In genomic region chr11:104114690-104115089, GRCm38 (mm10) we compare ENCODE assay signal across 8 mouse cellular contexts. TPM values are rescaled to one million over a fixed set of nuclear protein-coding genes. Genes with fewer than 3 reads are reported as not detected.
DNase-seq lines count a peak whose midpoint lies in the region; ATAC-seq lines count a peak whose summit lies in the region.
"Had no signal": no experiment of that assay in that cellular context is flagged by ENCODE, and none has a peak within 500 bp of the region (broad histone marks: within the 10 kb centered on the region; RNA-seq: fewer than 3 reads in every experiment).

No protein-coding gene starts in this region.

- no peaks in the 10 kb centered on the region for H3K4me1 ChIP-seq in forebrain, embryonic 14.5 days (ENCODE audit: control insufficient read depth, insufficient read depth, low read length)

- H3K27ac ChIP-seq in forebrain, embryonic 14.5 days (ENCODE audit: low read depth, low read length): no peak overlapping the region

- no peak overlapping the region for H3K4me3 ChIP-seq in forebrain, embryonic 14.5 days (ENCODE audit: low read depth, low read length)

- intact Hi-C loops in heart, postnatal 36 days (cut with DNase I): no loop called here

- no peaks in the 10 kb centered on the region for H3K36me3 ChIP-seq in forebrain, embryonic 14.5 days (ENCODE audit: control insufficient read depth, insufficient read depth, low read length)
- no peaks in the 10 kb centered on the region for H3K36me3 ChIP-seq in splenic B cell, adult 2 months (ENCODE audit: control insufficient read depth, insufficient read depth, low read length, poor library complexity, severe bottlenecking)

- peak; percentile 98 for DNase-seq in ES-CJ7 (ENCODE audit: low read depth, low spot score)
- DNase-seq in adrenal gland, adult 18-20 months (ENCODE audit: low spot score in 2 of 2): peak; percentile 66 to 76
- peak; percentile 66 for DNase-seq in forebrain, embryonic 14.5 days (ENCODE audit: low spot score)
- DNase-seq in heart, postnatal 36 days: peak; percentile 35 to 47
- DNase-seq in kidney, postnatal 36 days: peak; percentile 84 to 88
- DNase-seq in lung, postnatal 36 days: peak; percentile 39
- DNase-seq in splenic B cell, adult 2 months (ENCODE audit: low read depth, low spot score): peak; percentile 43

- H3K27me3 ChIP-seq in forebrain, embryonic 14.5 days (replicated peaks; ENCODE audit: control insufficient read depth, insufficient read depth, low read length): no peaks in the 10 kb centered on the region
- no peaks in the 10 kb centered on the region for H3K27me3 ChIP-seq in splenic B cell, adult 2 months (ENCODE audit: control insufficient read depth, insufficient read depth, low read length, poor library complexity, severe bottlenecking)

- ATAC-seq in forebrain, embryonic 14.5 days: peak; percentile 72

- H3K4me2 ChIP-seq in forebrain, embryonic 14.5 days (ENCODE audit: low read length): no peak overlapping the region

- H3K9ac ChIP-seq in forebrain, embryonic 14.5 days (ENCODE audit: low read length): no peak overlapping the region

- H3K9me3 ChIP-seq in forebrain, embryonic 14.5 days (replicated peaks; ENCODE audit: control insufficient read depth, low read length): no peaks in the 10 kb centered on the region

- WGBS in forebrain, embryonic 14.5 days: 6% methylated on average over 7 of the region's 7 CpGs

RNA-seq across cellular contexts. Expression of gene Crhr1, which starts 18.0 kb away (rescaled TPM):
- total RNA-seq in adrenal gland, adult 18-20 months (2021): under 1 TPM in 1 of 2 experiments, not detected in 1; 0.27 TPM
- polyA plus RNA-seq in forebrain, embryonic 14.5 days (2014; fragmentation: Nextera tagmentation; extraction: Ambion mirVana): 3.0 and 3.1 TPM in 2 replicates
- not detected for total RNA-seq in heart, postnatal 36 days (2021)
- total RNA-seq: gastrocnemius, postnatal 36 days had no signal

Comparison
In these comparisons a context has a peak if more than half of its experiments do, and no peak if none do; other contexts are left out.
1. DNase-seq: peak in every context shown above with its lines; median percentile 98 in ES-CJ7; 86 in kidney, postnatal 36 days; 71 in adrenal gland, adult 18-20 months; 66 in forebrain, embryonic 14.5 days; 43 in splenic B cell, adult 2 months; 41 in heart, postnatal 36 days; 39 in lung, postnatal 36 days.